Mouse (Mus musculus): Measurements from ENCODE around the gene Baz1a. TPM values are rescaled to one million over a fixed set of nuclear protein-coding genes. Genes with fewer than 3 reads are reported as not detected.

Gene Baz1a
- polyA plus RNA-seq, 1 experiment from 2014 or later: 40.3 TPM

- no peaks in the 10 kb centered on the region for H3K9me3 ChIP-seq
- no peak overlapping the region for H3K27ac ChIP-seq (replicated peaks)
- H3K27me3 ChIP-seq: no peaks in the 10 kb centered on the region
- no peaks in the 10 kb centered on the region for H3K4me1 ChIP-seq
- H3K36me3 ChIP-seq: no peaks in the 10 kb centered on the region
- no peak overlapping the region for H3K4me2 ChIP-seq (replicated peaks)
- no peak for ATAC-seq (ENCODE audit: low FRiP score, low read depth)
- WGBS: 78% methylated on average over 6 of the region's 6 CpGs
- H3K4me3 ChIP-seq: no peak overlapping the region
- no peak overlapping the region for H3K9ac ChIP-seq (replicated peaks)
Observed at GRCm38 (mm10) chr12:54874711-54875110, 139.4 kb downstream of the Baz1a start.

- Histone ChIP-seq H3K4me2 (replicated peaks) (peak within 1 kb of the TSS; percentile 65), H3K27ac (replicated peaks) (peak within 1 kb of the TSS; percentile 98)
- ATAC-seq (ENCODE audit: low FRiP score, low read depth): peak; percentile 94
Observed at GRCm38 (mm10) chr12:54862606-54863535, 151.3 kb downstream of the Baz1a start, which contains the start of gene Cfl2. TSS of gene Cfl2 (minus strand) at chr12:54862877.

GRCm38 (mm10) chr12:54861991-54862605, 152.1 kb downstream of the Baz1a start:
- H3K9me3 ChIP-seq: no peaks in the 10 kb centered on the region
- H3K36me3 ChIP-seq: peaks cover 15% of the 10 kb centered on the region
- peaks cover 8% of the 10 kb centered on the region for H3K4me1 ChIP-seq
- ATAC-seq (ENCODE audit: low FRiP score, low read depth): no peak
- H3K9ac ChIP-seq (replicated peaks): peak overlapping the region; percentile 95
- peak overlapping the region; percentile 98 for H3K27ac ChIP-seq (replicated peaks)
- peak overlapping the region; percentile 87 for H3K4me3 ChIP-seq
- peak overlapping the region; percentile 65 for H3K4me2 ChIP-seq (replicated peaks)
- no peaks in the 10 kb centered on the region for H3K27me3 ChIP-seq
- WGBS: under 1% methylated on average over 36 of the region's 36 CpGs

More at GRCm38 (mm10) chr12:54862606-54863535, 151.3 kb downstream of the Baz1a start, which contains the start of gene Cfl2:
- WGBS: under 1% methylated on average over 79 of the region's 82 CpGs
- Histone ChIP-seq H3K9me3 (no peaks in the 10 kb centered on the region), H3K4me3 (peak within 1 kb of the TSS; percentile 87), H3K9ac (replicated peaks) (peak within 1 kb of the TSS; percentile 95), H3K36me3 (peaks cover 7% of the 10 kb centered on the region), H3K4me1 (peaks cover 8% of the 10 kb centered on the region), H3K27me3 (no peaks in the 10 kb centered on the region)

DNA sequence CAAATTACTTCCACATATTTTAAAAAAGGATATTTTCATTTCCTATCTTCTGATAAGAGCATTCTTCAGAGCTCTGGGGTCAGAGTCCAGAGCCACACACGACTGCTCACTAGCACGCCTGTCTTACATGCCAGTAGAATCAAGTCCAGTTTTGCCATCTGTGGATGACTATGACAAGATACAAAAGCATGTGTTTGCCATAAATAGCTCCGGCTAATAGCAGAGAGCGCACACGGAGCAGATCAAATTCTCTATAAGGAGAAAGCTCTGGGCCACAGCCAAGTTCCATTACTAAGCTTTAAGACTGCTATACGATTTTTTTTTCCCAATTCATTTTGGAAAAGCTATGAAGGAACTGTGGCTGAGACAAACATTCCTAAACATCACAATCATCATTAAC, 154.6 kb downstream of the Baz1a start:
- Histone ChIP-seq H3K4me2 (replicated peaks) (no peak overlapping the region), H3K27me3 (no peaks in the 10 kb centered on the region), H3K4me3 (no peak overlapping the region), H3K4me1 (peaks cover 8% of the 10 kb centered on the region), H3K9me3 (no peaks in the 10 kb centered on the region), H3K36me3 (peaks cover 27% of the 10 kb centered on the region), H3K27ac (replicated peaks) (no peak overlapping the region), H3K9ac (replicated peaks) (no peak overlapping the region)
- no peak for ATAC-seq (ENCODE audit: low FRiP score, low read depth)
- 91% methylated on average over 6 of the region's 6 CpGs for WGBS

GRCm38 (mm10) chr12:54850551-54850950, 163.6 kb downstream of the Baz1a start:
- H3K27me3 ChIP-seq: no peaks in the 10 kb centered on the region
- no peak for ATAC-seq (ENCODE audit: low FRiP score, low read depth)
- no peaks in the 10 kb centered on the region for H3K9me3 ChIP-seq
- H3K4me1 ChIP-seq: no peaks in the 10 kb centered on the region
- 93% methylated on average over 2 of the region's 2 CpGs for WGBS
- no peak overlapping the region for H3K27ac ChIP-seq (replicated peaks)
- peaks cover 5% of the 10 kb centered on the region; the same call in 1 of the 2 replicates for H3K36me3 ChIP-seq
- no peak overlapping the region for H3K9ac ChIP-seq (replicated peaks)
- H3K4me3 ChIP-seq: no peak overlapping the region
- no peak overlapping the region for H3K4me2 ChIP-seq (replicated peaks)

GRCm38 (mm10) chr12:54844415-54844814, 169.7 kb downstream of the Baz1a start:
- ATAC-seq (ENCODE audit: low FRiP score, low read depth): no peak
- H3K4me3 ChIP-seq: no peak overlapping the region
- no peaks in the 10 kb centered on the region for H3K36me3 ChIP-seq
- no peak overlapping the region for H3K4me2 ChIP-seq (replicated peaks)
- H3K9me3 ChIP-seq: no peaks in the 10 kb centered on the region
- no peaks in the 10 kb centered on the region for H3K27me3 ChIP-seq
- no peak overlapping the region for H3K9ac ChIP-seq (replicated peaks)
- no peaks in the 10 kb centered on the region for H3K4me1 ChIP-seq
- H3K27ac ChIP-seq (replicated peaks): no peak overlapping the region

Other genes starting within 250 kb of the Baz1a start
- 201 and 203 TPM in 2 replicates for gene Snx6, start 218.6 kb downstream of the Baz1a start, polyA plus RNA-seq (2016; fragmentation: Nextera tagmentation; extraction: Ambion mirVana)
- 232 and 246 TPM in 2 replicates for gene Cfl2, start 151.5 kb downstream of the Baz1a start, polyA plus RNA-seq (2016; fragmentation: Nextera tagmentation; extraction: Ambion mirVana)
- 1.0 TPM in 1 of 2 replicates, not detected in the other for gene Gm20403, start 27.8 kb downstream of the Baz1a start, polyA plus RNA-seq (2016; fragmentation: Nextera tagmentation; extraction: Ambion mirVana)
- gene 2700097O09Rik, start 65.8 kb upstream of the Baz1a start, polyA plus RNA-seq (2016; fragmentation: Nextera tagmentation; extraction: Ambion mirVana): 36.3 and 38.7 TPM in 2 replicates
- 152 and 155 TPM in 2 replicates for gene Srp54a, start 65.9 kb upstream of the Baz1a start, polyA plus RNA-seq (2016; fragmentation: Nextera tagmentation; extraction: Ambion mirVana)
- 18.1 and 18.9 TPM in 2 replicates for gene Fam177a, start 110.1 kb upstream of the Baz1a start, polyA plus RNA-seq (2016; fragmentation: Nextera tagmentation; extraction: Ambion mirVana)
- gene Srp54b, start 140.8 kb upstream of the Baz1a start, polyA plus RNA-seq (2016; fragmentation: Nextera tagmentation; extraction: Ambion mirVana): 54.6 and 61.7 TPM in 2 replicates
- gene 1700047I17Rik2, start 185.2 kb upstream of the Baz1a start, polyA plus RNA-seq (2016; fragmentation: Nextera tagmentation; extraction: Ambion mirVana): 1.4 TPM in 1 of 2 replicates, not detected in the other
- 69.2 and 77.7 TPM in 2 replicates for gene Srp54c, start 215.8 kb upstream of the Baz1a start, polyA plus RNA-seq (2016; fragmentation: Nextera tagmentation; extraction: Ambion mirVana)